Mouse (Mus musculus) right cerebral cortex, adult 2 months (tissue): ENCODE measurements around the gene Rdh16f2.
A peak's percentile ranks its signal among the peaks of the same experiment; 100 is the strongest.
"Not testable (repeated sequence)": the region's sequence is repeated elsewhere in the genome, so short reads cannot be mapped to it uniquely, and the experiment has no call there.

Experiments used
- DNase-seq, 2 experiments: peaks; one replicate each; pipeline ENCODE4 v3.0.0; 2021 to 2022; ENCODE audit warnings: low spot score in 2 of 2

Rdh16f2 gene

DNA sequence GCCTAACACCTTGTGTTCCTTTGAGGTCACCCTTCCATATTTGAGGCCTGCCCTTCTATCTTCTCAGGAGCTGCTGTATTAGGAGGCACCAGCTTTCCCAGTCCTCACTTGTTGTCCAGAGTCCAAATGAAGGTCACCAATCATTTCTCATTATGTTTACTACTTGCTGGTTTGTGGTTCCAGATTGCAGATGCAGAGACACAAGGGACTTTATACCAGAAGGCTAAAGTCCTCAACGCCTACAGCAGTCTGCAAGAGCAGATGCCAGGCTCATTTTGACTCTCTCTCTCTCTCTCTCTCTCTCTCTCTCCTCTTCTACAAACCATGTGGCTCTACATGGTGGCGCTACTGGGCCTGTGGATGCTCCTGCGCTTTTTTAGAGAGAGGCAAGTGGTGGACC is at the start of gene Rdh16f2:
Rdh16f2 (plus strand) TSS at position 243 of the 400 bp plus-strand sequence.
- DNase-seq = no peak

DNA sequence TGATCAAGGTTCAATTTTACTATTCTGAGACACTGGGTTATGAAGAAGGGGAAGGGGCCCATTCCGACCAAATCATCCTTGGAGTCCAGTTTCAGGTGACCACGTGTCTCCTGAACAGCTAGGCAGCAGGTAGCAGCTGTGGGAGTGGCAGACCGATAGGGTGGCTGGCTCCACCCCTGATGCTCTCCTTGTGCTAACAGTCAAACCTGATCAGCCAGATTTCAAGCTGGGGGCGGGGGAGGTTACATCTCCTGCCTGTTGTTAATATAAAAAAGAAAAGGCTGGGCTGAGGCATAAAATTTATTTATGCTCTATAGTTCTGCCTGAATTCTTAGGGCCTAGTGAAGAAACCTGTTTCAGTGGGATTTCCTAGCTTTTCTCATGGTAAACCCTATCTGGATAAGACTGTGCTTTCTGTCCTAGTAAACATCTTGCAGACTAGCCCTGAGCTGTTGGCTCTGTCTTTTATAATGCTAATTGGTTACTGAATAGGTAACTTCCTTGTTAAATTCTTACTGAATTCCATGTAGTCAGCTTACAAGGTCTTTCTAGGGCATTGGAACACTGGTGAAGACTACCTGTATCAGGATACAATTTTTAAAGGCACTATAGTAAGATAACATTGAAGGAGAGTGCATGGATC is 48.9 kb upstream of the Rdh16f2 start:
- not testable (repeated sequence) for DNase-seq

DNA sequence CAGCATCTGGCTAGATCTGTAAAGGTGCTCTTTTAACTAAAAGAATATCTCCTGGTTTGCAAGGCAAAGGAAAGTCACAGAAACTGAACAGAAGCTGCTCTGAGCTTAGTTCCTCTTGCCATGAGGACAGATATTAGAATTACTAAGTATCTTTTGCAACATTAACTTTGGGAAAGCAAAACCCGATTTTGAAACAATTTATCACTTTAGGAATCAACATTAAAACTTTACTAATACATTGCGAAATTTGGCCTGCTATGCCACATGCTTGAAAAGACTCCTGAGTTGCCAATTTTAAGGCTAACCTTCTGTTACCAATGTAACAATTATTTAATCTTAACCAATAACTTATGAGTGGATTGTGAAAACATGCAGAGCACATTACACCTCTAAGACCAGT is 44.5 kb upstream of the Rdh16f2 start:
- DNase-seq = not testable (repeated sequence)

DNA sequence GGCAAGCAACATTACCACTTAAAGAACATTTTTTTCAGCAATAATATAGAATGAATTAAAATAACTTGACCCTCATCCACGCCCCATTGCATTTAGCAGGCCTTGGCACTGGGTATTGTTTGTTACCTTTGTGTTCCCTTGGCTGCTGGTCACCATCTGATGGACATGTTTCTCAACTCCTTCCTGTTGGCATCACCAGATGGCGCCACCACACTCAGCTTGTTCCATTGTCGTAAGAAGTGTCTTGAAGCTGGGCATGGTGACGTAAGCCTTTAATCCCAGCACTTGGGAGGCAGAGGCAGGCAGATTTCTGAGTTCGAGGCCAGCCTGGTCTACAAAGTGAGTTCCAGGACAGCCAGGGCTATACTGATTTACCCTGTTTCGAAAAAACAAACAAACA is 40.9 kb upstream of the Rdh16f2 start:
- DNase-seq = peak; percentile 3 to 4

DNA sequence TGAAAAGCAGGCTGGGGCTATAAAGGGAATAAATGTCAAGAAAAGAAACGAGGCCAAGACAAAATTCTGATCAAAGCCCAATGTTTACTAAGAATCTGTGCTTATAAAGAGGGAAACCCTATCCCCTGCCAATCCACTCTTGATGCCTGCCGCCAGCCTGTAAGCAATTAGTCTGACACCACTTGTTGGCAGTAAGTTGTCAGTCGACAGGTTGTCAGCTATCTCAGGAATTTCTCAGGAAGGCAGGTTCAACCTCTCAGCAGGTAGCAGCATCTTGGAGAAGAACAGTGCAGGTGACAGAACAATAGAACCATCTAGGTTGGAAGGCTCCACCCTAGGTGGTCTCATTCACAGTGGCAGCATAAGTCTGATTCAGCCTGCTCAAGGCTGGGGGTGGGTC is 37.2 kb upstream of the Rdh16f2 start:
- DNase-seq = no peak

DNA sequence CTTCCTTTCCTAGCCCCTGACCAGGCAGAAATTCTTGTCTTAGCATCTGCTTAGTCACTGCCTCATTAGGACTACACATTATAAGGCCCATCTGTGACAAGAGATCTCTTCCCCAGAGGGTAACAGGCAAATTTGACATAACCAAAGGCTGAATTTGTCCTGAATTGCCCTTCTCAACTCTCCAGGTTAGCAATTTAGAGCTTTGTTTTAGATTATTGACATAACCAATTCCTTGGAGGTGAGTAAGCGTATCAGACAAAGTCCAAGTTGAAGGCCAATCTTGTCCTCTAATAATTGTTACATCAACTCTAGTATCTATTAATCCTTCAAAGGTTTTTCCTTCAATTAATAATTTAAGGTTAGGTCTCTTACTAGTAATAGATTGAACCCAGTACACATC is 32.1 kb upstream of the Rdh16f2 start:
- not testable (repeated sequence) for DNase-seq

DNA sequence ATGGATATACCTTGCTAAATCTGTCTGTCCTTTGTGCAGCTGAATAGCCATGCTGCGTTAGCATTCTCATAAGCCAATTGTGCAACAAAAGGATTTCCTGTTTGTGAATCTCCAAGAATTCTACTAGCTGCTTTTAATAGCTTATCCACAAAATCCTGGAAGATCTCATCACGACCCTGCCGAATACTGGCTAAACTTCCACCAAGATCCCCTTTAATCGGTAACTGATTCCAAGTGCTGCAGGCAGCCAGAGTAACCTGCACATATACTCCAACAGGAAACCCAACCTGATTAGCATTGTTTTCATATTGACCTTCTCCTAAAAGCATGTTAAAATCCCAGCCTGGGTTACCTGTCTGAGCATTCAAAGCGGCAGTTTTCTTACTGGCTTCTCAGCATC is 31.0 kb upstream of the Rdh16f2 start:
- no peak for DNase-seq

DNA sequence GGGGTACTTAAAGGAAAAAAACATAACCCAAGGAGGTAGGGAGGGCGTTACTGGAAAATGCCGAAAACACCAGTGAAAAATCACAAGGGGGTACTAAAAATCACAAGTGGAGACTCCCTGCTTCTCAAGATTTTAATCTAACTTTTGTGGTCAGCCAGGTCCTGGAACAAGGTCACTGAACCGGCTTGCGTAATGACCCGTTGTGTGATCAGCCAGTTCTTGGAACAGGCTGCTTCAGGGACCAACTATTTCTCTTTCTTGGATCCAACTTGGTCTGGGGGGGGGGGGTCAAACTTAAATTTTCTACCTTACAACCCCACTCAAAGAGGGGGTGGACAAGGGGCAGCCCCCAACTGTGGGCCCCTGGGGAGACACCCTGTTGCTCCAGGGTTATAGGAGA is 28.5 kb upstream of the Rdh16f2 start:
- not testable (repeated sequence) for DNase-seq

DNA sequence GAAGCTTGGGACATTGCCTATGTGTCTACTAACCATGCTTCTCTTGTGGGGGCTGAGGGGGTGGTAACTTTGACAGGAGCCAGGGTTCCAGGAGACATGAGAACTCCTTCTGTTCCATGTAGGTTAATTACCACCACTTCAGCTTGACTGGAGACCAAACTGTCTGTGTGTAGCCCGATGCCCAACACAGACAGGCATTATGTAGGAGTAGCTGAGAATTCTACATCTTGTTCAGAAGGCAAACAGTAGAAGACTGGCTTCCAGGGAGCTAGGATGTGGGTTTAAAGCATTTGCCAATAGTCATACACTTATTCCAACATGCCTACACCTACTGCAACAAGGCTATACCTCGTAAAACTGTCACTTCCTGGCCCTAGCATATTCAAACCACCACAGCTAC is 27.7 kb upstream of the Rdh16f2 start:
- no peak for DNase-seq

DNA sequence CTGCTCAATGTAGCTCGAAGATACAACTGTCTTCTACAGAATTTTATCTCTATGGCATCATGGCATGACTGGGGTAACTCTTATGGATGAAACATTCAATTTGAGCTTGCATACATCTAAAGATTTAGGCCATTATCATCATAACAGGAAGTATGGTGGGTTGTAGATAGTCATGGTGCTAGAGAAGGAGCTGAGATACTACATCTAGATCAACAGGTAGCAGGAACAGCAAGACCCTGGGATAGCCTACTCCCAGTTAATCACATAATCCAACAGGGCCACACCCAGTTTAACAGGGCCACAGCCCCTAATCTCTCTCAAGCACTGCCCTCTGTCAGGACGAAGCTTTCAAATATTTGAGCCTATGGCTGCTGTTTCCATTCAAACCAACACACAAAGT is 25.5 kb upstream of the Rdh16f2 start:
- no peak for DNase-seq

DNA sequence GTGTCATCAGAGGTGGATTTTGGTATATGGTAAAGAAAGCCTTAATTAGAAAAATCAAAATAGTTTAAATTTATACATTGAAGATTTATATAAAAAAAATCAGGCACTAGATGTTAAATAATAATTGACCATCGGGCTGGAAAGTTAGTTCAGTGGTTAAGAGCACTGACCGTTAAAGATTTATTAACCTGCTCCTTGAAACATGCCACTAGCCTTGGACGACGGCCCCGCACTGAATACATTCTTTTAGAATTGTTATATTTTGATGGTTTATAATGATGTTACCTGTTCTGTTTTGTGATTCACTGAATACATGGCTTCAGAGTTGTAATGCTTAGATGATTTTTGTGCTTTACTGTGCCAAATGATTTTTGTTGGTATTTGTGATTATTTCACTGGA is 20.3 kb upstream of the Rdh16f2 start:
- not testable (repeated sequence) for DNase-seq

DNA sequence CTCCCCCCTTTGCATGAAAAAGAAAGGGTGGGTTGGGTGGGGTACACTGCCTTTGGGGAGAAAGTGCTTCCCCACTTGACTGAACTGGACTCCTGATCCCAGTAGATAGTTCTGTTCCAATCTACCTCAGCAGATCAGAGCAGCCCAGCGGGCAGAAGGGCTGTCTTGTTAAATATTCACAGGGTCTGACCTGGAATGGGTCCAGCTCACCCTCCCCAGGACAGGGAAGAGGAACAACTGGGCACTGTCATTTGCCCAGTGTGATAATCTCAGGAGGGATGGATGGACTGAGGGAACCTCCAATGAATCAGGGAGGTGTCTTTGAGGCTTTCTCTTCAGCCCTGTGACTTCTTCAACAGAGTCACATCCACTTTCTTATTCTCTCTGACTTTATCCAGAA is 18.2 kb upstream of the Rdh16f2 start:
- DNase-seq = no peak

DNA sequence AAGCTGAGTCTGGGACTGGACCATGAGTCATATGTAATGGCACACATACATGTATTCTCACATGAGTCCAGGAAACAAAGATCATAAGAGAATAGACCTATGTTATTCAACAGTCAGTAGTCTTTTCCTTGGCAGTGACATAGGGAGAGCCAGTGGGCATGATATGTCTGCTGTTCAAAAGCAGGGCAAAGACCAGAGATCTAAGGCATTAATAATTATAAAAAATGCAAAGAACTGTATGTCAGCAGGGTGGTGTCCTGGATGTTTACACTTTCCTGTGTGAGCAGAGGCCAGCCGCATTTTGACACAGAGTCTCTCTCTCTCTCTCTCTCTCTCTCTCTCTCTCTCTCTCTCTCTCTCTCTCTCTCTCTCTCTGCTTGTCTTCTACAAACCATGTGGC is 16.6 kb upstream of the Rdh16f2 start, which contains the start of gene Rdh19:
Rdh19 (plus strand) TSS at position 301 of the 400 bp plus-strand sequence.
- no peak for DNase-seq

DNA sequence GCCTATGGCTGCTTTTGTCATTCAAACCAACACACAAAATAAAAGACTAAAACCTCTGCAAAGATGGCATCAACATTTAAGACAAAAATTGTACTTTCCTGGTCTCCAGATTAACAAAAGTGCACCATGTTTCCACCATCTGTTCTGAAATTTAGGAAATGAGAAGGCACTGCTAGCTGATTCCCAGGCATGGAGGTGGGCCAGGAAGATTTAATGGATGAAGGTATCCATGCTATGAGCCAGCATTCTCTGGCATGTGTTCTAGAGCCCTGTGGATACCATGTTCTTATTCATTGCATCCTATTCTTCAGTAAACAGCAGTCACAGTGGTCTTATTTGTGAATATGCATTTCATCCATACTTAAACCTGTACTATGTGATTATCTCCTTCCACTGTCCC is 9.9 kb upstream of the Rdh16f2 start:
- peak in 1 of 2 experiments; percentile 3 for DNase-seq

DNA sequence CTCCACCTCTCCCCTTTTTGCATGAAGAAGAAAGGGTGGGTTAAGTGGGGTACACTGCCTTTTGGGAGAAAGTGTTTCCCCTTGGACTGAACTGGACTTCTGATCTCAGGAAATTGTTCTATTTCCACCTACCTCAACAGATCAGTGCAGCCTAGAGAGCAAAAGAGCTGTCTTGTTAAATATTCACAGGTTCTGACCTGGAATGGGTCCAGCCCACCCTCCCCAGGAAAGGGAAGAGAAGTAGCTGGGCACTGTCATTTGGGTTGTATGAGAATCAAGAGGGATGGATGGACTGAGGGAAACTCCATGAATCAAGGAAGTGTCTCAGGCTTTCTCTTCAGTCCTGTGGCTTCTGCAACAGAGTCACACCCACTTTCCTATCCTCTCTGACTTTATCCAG is 1.3 kb upstream of the Rdh16f2 start:
- DNase-seq = no peak

DNA sequence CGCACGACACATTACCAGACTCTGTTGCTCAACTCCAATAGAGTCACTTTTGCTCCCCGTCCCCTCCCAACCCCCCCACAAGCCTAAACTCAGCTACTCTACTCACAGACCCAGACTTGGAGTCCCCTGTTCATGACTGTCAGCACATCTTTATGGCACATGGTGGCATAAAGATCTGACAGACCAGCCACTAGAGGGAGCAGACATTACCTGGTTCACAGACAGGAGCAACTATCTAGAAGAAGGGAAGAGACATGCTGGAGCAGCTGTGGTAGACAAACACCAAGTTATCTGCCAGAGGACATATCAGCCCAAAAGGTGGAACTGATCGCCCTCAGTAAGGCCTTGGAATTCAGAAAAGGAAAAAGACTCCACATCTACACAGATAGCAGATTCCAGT is 6.2 kb downstream of the Rdh16f2 start:
- peak; percentile 8 to 12 for DNase-seq

DNA sequence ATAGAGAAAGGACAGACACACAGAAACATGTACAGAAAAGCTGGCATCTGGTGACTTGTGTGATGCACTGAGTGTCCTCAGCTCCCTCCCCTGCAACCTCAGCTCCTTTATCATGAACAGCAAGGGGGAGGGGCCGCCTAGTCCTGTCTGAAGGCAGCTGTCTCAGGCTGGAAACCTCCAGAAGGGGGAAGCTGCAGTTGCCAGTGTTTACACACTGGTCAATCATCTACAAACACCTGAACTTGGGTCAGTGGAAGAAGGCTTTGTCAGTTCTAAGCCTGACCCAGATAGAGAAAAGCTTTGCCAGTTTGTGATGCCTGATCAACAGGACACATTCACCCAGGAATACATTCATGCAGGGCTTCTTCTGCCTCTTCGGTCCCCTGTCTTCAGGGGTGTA is 11.4 kb downstream of the Rdh16f2 start:
- DNase-seq = no peak

DNA sequence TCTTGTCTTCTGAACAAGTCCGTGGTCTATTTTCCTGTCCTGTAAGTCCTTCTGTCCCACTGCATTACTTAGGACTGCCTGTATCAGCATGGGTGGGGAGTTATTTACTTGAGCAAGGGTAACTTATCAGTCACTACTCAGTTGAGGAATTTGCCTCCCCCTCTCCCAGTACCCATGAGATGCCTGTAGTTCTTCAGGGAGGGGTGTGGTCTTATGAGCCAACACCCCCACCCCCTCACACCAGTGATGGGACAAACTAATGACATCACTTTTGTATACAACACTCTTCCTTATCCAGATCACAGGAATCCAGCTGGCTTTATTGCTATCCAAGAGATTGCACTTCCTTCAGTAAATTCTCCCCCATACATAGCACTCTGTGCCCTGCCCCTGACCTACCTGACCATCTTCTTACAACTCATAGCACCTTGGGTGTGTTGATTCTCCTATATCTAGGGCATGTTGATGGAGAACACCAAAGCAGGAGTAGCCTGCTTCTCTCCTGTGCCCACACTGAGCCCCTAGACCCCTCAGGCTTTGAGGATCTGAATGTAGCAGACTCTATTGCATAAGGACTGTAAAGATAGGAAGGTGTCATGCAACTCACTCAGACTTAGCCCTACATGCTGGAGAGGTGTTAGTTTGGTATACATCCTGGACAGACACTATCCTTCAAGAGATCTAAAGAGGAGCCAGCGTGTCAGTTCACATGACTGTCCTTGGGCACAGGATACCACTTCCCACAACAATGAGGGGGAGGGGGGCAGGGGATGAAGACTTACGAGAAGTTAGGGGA is 12.2 kb downstream of the Rdh16f2 start:
- no peak for DNase-seq

DNA sequence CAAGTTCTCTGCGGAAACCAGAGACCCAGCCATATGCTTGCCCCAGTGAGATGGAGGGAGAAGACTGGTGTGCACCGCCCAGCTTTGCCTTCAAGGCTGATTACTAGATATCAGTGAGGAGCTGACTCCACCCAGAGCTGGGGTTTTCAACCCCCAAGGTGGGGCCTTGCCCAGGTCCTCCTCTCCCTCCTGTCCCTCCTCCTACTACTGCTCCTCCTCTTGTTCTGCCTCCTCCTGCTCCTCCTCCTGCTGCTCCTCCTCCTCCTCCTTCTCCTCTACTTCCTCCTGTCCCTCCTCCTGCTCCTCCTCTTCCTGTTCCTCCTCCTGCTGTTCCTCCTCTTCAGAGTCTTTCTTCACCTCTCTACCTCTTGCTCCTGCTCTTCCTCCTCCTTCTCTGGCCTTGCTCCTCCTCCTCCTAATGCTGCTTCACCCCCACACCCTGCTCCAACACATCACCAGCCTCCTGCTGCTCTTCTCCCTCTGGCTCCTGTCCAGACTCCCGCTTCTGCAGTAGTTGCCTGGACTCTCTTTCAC is 12.9 kb downstream of the Rdh16f2 start:
- DNase-seq = peak; percentile 14 to 18

DNA sequence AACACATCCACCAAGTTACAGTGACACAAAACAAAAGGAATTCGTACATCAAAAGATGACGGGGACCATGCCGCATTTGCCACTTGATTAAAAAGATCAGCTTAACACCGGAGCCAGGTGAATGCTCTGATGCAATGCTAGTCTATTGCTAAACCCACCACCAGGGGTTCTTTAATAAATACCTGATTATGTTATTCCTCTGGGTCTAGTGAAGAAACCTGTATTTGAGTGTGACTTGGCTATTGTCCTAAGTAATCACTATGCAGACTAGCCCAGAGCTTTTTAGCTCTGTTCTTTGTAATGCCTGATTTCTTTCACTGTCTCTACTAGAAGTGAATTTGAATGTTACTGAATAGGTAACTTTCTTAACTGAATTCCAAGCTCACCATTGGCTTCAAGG is 14.8 kb downstream of the Rdh16f2 start:
- no peak for DNase-seq

DNA sequence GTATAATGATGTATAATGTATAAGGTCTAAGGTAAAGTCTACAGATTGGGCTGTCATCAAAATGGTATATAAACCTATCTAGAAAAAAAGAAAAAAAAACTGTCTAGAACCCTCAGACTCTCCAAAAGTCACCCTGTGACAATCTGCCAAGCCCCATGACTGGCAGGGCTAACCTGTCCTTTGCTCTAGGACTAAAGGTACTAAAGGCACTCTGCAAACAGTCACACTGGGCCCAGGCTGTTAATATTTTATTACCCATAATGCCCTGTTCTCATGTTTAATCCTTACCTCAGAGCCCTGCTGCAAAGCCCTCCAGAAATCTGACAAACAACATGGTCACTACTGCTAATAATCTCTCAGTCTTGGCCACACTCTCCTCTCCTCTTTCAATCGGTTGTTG is 20.3 kb downstream of the Rdh16f2 start:
- no peak for DNase-seq

DNA sequence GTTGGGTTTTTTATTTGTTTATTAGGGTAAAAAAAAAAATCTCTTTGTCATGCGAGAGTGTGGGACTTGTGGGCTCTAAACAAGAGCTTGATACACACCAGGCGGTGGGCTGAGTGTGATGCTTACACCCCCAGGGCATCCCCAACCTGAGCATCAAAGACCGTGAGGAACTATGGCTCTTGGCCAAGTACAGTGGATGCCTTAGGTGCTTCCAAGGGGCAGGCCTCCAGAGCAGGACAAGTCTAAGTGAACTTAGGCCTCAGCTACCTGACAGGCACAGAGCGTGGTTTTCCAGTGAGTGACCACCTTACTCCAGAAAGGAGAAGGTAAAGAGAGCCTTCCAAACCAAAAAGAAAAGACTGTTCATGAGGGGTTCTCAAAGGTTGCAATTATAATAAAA is 20.7 kb downstream of the Rdh16f2 start:
- no peak for DNase-seq

DNA sequence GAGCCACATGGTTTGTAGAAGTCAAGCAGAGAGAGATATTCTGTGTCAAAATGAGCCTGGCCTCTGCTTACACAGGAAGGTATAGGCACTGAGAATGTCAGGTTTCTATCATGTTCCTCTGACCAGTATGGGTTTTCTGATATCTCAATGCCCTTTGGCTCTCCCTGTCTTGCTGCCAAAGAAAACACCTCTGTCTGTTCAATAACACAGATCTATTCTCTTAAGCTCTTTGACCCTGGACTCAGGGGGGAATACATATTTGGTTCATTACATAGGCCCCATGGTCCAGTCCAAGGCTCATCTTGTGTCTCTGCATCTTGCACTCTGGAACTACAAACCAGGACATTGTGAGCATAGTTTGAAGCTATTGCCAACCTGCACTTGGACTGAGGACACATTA is 22.3 kb downstream of the Rdh16f2 start, which contains the start of gene Rdh7:
Rdh7 (minus strand) TSS at position 213 of the 400 bp plus-strand sequence.
- no peak for DNase-seq
